Mouse (Mus musculus) heart, postnatal 0 days (tissue): ENCODE measurements around the gene Srpk2. TPM values are rescaled to one million over a fixed set of nuclear protein-coding genes. Genes with fewer than 3 reads are reported as not detected.
A peak's percentile ranks its signal among the peaks of the same experiment; 100 is the strongest.

ENCODE experiments used
- ATAC-seq: fragments of 200-750 bp; cut with Nextera tagmentation; 2 replicates; pipeline ENCODE4 v1.8.0; 2017; ENCODE audit warnings: low read depth, moderate number of reproducible peaks, moderate library complexity; ENCODE audit not compliant: insufficient read depth
- DNase-seq: peaks from one replicate; pipeline ENCODE4 v3.0.0-alpha.2; 2016; ENCODE audit warnings: low spot score
- H3K27ac ChIP-seq: fragments of 300-500 bp; sonication (generic); 2 replicates; pipeline ENCODE4 v1.5.1; 2014; ENCODE audit warnings: low read depth, mild to moderate bottlenecking
- H3K27me3 ChIP-seq: fragments of 300-500 bp; sonication (generic); 2 replicates; pipeline ENCODE4 v1.6.1; 2014; ENCODE audit warnings: low read length, mixed read lengths; ENCODE audit not compliant: control insufficient read depth, insufficient read depth
- H3K36me3 ChIP-seq: fragments of 300-500 bp; sonication (generic); replicated peaks from 2 replicates; pipeline ENCODE4 v1.6.1; 2014; ENCODE audit warnings: low read length, mixed read lengths; ENCODE audit not compliant: control insufficient read depth, insufficient read depth
- H3K4me1 ChIP-seq: fragments of 300-500 bp; sonication (generic); 2 replicates; pipeline ENCODE4 v1.6.1; 2014; ENCODE audit warnings: antibody characterized with exemption; ENCODE audit not compliant: control insufficient read depth, insufficient read depth
- H3K4me2 ChIP-seq: fragments of 300-500 bp; sonication (generic); 2 replicates; pipeline ENCODE4 v1.6.1; 2014; ENCODE audit warnings: low read depth, mild to moderate bottlenecking, low read length, moderate library complexity
- H3K4me3 ChIP-seq: fragments of 300-500 bp; sonication (generic); 2 replicates; pipeline ENCODE4 v1.5.1; 2014; ENCODE audit warnings: low read depth, low read length
- H3K9ac ChIP-seq: fragments of 300-500 bp; sonication (generic); replicated peaks from 2 replicates; pipeline ENCODE4 v1.6.1; 2014; ENCODE audit warnings: low read depth, low read length, mixed read lengths
- H3K9me3 ChIP-seq: fragments of 300-500 bp; sonication (generic); replicated peaks from 2 replicates; pipeline ENCODE4 v1.6.1; 2016; ENCODE audit warnings: low read length; ENCODE audit not compliant: control insufficient read depth
- CTCF ChIP-seq: IDR thresholded peaks from 2 replicates; pipeline ENCODE4 v1.5.1; 2016; ENCODE audit warnings: antibody characterized with exemption, control low read depth, low read depth
- EP300 ChIP-seq: IDR thresholded peaks from 2 replicates; pipeline ENCODE4 v1.6.1; 2016; ENCODE audit warnings: antibody characterized with exemption, low read depth
- WGBS: fragments of 180-500 bp; shearing (Covaris S2); extraction: QIAGEN DNeasy Blood & Tissue Kit; methylation state at CpG from one replicate; pipeline ENCODE4 v1.1.7; 2014; 5-methylcytosine and 5-hydroxymethylcytosine counted together
- polyA plus RNA-seq: library from polyadenylated mRNA; unstranded; fragments of >200 nt; fragmentation: Nextera tagmentation; extraction: Ambion mirVana; gene quantifications from 2 replicates; pipeline ENCODE4 v1.2.1, GENCODE M21; 2015
- total RNA-seq: library from RNA; depleted of rRNA; stranded (reverse); fragments of >200 nt; gene quantifications from 2 replicates; pipeline ENCODE4 v1.2.3, GENCODE M21; 2014; ENCODE audit warnings: low replicate concordance

Srpk2 gene
- total and polyA plus RNA-seq, 2 experiments from 2014 or later: 14.7 to 52.9 TPM

DNA sequence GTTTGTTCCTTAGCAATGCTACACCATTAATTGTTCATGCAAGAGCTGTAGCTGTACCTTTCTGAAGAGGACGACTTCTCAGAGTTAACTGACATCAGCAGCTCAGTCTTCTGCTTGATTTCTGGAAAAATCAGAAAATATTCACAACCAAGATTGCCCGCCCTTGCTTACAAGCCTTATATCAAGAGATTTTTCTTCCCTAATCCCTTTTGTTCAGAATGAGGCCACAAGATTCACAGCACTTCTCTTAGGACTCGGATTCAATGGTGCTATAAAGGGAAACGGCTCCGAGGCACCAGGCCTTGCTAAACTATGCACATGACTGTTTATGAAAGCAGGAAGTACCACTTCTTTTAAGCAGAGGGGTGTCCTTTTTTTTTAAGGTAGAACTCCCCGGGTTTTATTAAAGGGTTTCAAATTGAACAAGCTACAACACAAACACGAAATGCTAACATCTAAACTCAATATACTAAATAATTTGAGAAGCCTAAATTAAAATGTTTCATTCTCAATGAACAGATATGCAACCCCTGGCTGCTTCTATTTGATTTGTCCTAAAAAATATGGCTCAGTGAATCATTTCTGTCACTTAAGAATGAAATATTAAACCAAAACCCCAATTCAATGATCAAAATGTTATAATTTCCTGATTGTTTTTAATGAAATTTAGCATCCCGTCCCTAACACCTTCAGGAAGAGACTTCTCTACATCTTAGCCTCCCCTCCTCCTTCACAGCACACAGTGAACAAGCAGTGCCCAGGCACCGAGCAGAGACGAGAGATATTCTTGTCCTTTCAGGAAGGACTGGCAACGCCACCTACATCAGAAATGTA, 67.9 kb downstream of the Srpk2 start:
- H3K9ac ChIP-seq: peak overlapping the region; percentile 63
- WGBS: 3% methylated on average over 11 of the region's 11 CpGs
- DNase-seq: peak; percentile 95
- peak overlapping the region; percentile 54 for H3K4me3 ChIP-seq
- no peaks in the 10 kb centered on the region for H3K36me3 ChIP-seq
- ATAC-seq: peak; percentile 87
- H3K27ac ChIP-seq: peak overlapping the region; percentile 99
- H3K9me3 ChIP-seq: no peaks in the 10 kb centered on the region
- peak overlapping the region; percentile 79 for H3K4me2 ChIP-seq
- H3K4me1 ChIP-seq: peaks cover 11% of the 10 kb centered on the region; the same call in 1 of the 2 replicates
- H3K27me3 ChIP-seq: no peaks in the 10 kb centered on the region
- TF ChIP-seq CTCF: 0 out of 2 replicates have a peak, but pooled peaks have one; percentile 9
- TF ChIP-seq EP300: no peak

GRCm38 (mm10) chr5:23615586-23616269, 68.7 kb downstream of the Srpk2 start:
- Histone ChIP-seq H3K4me1 (peaks cover 11% of the 10 kb centered on the region; the same call in 1 of the 2 replicates), H3K9me3 (no peaks in the 10 kb centered on the region), H3K9ac (peak overlapping the region; percentile 63), H3K4me2 (peak overlapping the region; percentile 79), H3K4me3 (peak overlapping the region; percentile 54), H3K36me3 (no peaks in the 10 kb centered on the region), H3K27ac (peak overlapping the region; percentile 99), H3K27me3 (no peaks in the 10 kb centered on the region)
- TF ChIP-seq CTCF (no peak), EP300 (no peak)
- WGBS: 4% methylated on average over 5 of the region's 5 CpGs
- ATAC-seq (peak; percentile 19; the same call in 1 of the 2 replicates), DNase-seq (peak; percentile 18)

- no peak overlapping the region for H3K4me3 ChIP-seq
- H3K9ac ChIP-seq: no peak overlapping the region
- H3K4me2 ChIP-seq: peak overlapping the region; percentile 21; the same call in 1 of the 2 replicates
- DNase-seq: peak; percentile 83
- peak overlapping the region; percentile 70 for H3K27ac ChIP-seq
- 38% methylated on average over 3 of the region's 3 CpGs for WGBS
- H3K27me3 ChIP-seq: no peaks in the 10 kb centered on the region
- TF ChIP-seq CTCF (no peak), EP300 (no peak)
- peak; percentile 76 for ATAC-seq
- H3K4me1 ChIP-seq: peaks cover 17% of the 10 kb centered on the region; the same call in 1 of the 2 replicates
- H3K36me3 ChIP-seq: no peaks in the 10 kb centered on the region
- H3K9me3 ChIP-seq: no peaks in the 10 kb centered on the region
Observed at GRCm38 (mm10) chr5:23612856-23613255, 71.6 kb downstream of the Srpk2 start.

GRCm38 (mm10) chr5:23604036-23604705, 80.2 kb downstream of the Srpk2 start:
- 0 out of 2 replicates have a peak overlapping the region, but pooled peaks have one; percentile 13 for H3K27ac ChIP-seq
- DNase-seq (no peak), ATAC-seq (no peak)
- H3K36me3 ChIP-seq: no peaks in the 10 kb centered on the region; the same call in 1 of the 2 replicates
- peaks cover 8% of the 10 kb centered on the region for H3K4me1 ChIP-seq
- no peak overlapping the region for H3K4me3 ChIP-seq
- WGBS: 82% methylated on average over 7 of the region's 7 CpGs
- no peak for TF ChIP-seq CTCF
- no peak for TF ChIP-seq EP300
- no peaks in the 10 kb centered on the region for H3K27me3 ChIP-seq
- peak overlapping the region; percentile 30; the same call in 1 of the 2 replicates for H3K4me2 ChIP-seq
- no peaks in the 10 kb centered on the region for H3K9me3 ChIP-seq
- no peak overlapping the region for H3K9ac ChIP-seq
